Mouse (Mus musculus) olfactory bulb, adult 2 months (tissue): ENCODE data around the gene Olfr1051. TPM values are rescaled to one million over a fixed set of nuclear protein-coding genes. Genes with fewer than 3 reads are reported as not detected.
"Not testable (repeated sequence)": the region's sequence is repeated elsewhere in the genome, so short reads cannot be mapped to it uniquely, and the experiment has no call there.

Experiments
- H3K27ac ChIP-seq: fragments of 200-500 bp; 2 replicates; pipeline ENCODE4 v1.5.1; 2012; ENCODE audit warnings: low read depth, low read length; ENCODE audit not compliant: insufficient read depth
- H3K4me1 ChIP-seq: fragments of 200-500 bp; 2 replicates; pipeline ENCODE4 v1.6.1; 2012; ENCODE audit warnings: low read length; ENCODE audit not compliant: control insufficient read depth, insufficient read depth
- H3K4me3 ChIP-seq: fragments of 200-500 bp; 2 replicates; pipeline ENCODE4 v1.5.1; 2012; ENCODE audit warnings: mild to moderate bottlenecking, low read depth, low read length, moderate library complexity; ENCODE audit not compliant: insufficient read depth
- CTCF ChIP-seq: fragments of 200-500 bp; IDR thresholded peaks from 2 replicates; pipeline ENCODE4 v1.5.1; 2012; ENCODE audit warnings: low read depth, mild to moderate bottlenecking, low read length, moderate library complexity; ENCODE audit not compliant: insufficient read depth
- POLR2A ChIP-seq: fragments of 200-500 bp; IDR thresholded peaks from 2 replicates; pipeline ENCODE4 v1.6.1; 2012; ENCODE audit warnings: mild to moderate bottlenecking, low read depth, low read length, moderate library complexity; ENCODE audit not compliant: insufficient read depth
- WGBS: fragments of 180-500 bp; shearing (Covaris S2); methylation state at CpG from one replicate; pipeline ENCODE4 v1.1.7; 2018; 5-methylcytosine and 5-hydroxymethylcytosine counted together
- polyA plus RNA-seq: library from polyadenylated mRNA; stranded (reverse); fragments of >200 nt; gene quantifications from 2 replicates; pipeline ENCODE4 v1.2.4, GENCODE M21; 2012; ENCODE audit warnings: low replicate concordance; ENCODE audit not compliant: missing spikeins, insufficient read depth, insufficient read length

Olfr1051 gene
- polyA plus RNA-seq = not detected in 2 replicates

GRCm38 (mm10) chr2:86278988-86279387 lies at the start of gene Olfr1051:
Gene Olfr1051, minus strand, starts transcription at chr2:86279088.
- H3K4me1 ChIP-seq, H3K4me3 ChIP-seq, H3K27ac ChIP-seq: not testable (repeated sequence)

DNA sequence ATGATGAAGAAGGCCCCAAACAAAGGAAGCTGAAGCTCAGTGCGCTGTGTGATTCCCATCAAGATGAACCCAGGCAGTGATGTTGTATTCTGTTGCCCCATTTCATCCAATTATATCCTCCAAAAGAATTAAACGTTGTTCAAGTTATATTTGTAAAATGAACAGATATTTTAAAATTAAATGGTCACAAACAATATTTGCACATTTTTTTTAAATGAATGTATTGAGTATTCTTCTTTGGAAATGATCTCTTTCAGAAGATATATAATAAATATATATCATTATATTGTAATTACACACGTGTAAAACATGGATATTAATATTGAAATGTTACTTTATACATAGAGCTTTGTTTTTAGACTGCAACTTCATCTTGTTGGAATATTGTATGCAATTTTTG lies 36.3 kb upstream of the Olfr1051 start, which contains the start of gene Olfr1053:
Olfr1053 (minus strand) TSS at position 101 of the 400 bp plus-strand sequence.
- TF ChIP-seq POLR2A (no peak), CTCF (no peak)
- H3K27ac ChIP-seq = no peak within 1 kb of the TSS
- H3K4me3 ChIP-seq = no peak within 1 kb of the TSS
- no peaks in the 10 kb centered on the region for H3K4me1 ChIP-seq
- WGBS = 64% methylated on average over 3 of the region's 3 CpGs

- Histone ChIP-seq H3K4me1 (no peaks in the 10 kb centered on the region), H3K4me3 (no peak within 1 kb of the TSS), H3K27ac (no peak within 1 kb of the TSS)
- no peak for TF ChIP-seq CTCF
- TF ChIP-seq POLR2A = no peak
These were observed 13.3 kb upstream of the Olfr1051 start, which contains the start of gene Olfr1052 for GRCm38 (mm10) chr2:86292155-86292554. Gene Olfr1052, plus strand, starts transcription at chr2:86292455.

- not testable (repeated sequence) for H3K4me1 ChIP-seq, H3K27ac ChIP-seq, H3K4me3 ChIP-seq
These were observed 20.7 kb downstream of the Olfr1051 start, which contains the start of gene Olfr1049 for GRCm38 (mm10) chr2:86258228-86258627. Gene Olfr1049, minus strand, starts transcription at chr2:86258328.

GRCm38 (mm10) chr2:86240189-86240588 lies 38.7 kb downstream of the Olfr1051 start, which contains the start of gene Olfr1048:
Gene Olfr1048, minus strand, starts transcription at chr2:86240289.
- no peak for TF ChIP-seq POLR2A
- no peak for TF ChIP-seq CTCF

DNA sequence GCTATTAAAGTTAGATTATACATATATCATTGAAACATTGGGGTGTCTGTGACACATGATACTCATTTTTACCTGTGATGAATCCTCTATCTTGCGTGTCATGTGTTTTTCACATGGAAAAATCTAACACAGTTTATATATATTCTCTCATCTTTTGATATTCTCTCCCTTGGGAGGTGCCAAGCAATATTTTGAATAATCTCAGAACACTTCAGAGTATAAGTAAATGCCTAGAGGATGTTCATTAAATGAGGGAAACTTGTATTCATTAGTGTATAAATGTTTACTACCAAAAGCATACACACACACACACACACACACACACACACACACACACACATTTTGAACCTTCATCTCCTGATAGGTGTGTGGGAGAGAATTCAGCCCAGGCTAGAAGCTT lies 47.6 kb downstream of the Olfr1051 start, which contains the start of gene Olfr1047:
Olfr1047 (minus strand) TSS at position 101 of the 400 bp plus-strand sequence.
- H3K4me3 ChIP-seq = no peak within 1 kb of the TSS
- no peaks in the 10 kb centered on the region for H3K4me1 ChIP-seq
- H3K27ac ChIP-seq = no peak within 1 kb of the TSS
- WGBS = 98% methylated on average over 1 of the region's 1 CpGs
- TF ChIP-seq POLR2A (no peak), CTCF (no peak)

More at GRCm38 (mm10) chr2:86240189-86240588, 38.7 kb downstream of the Olfr1051 start, which contains the start of gene Olfr1048:
- Histone ChIP-seq H3K27ac (no peak within 1 kb of the TSS), H3K4me1 (no peaks in the 10 kb centered on the region), H3K4me3 (no peak within 1 kb of the TSS)

Other genes with a start within 250 kb of the Olfr1051 start
- gene Olfr1034, start 233.2 kb downstream of the Olfr1051 start, polyA plus RNA-seq = not detected in 2 replicates
- not detected in 2 replicates for gene Olfr1036, start 205.1 kb downstream of the Olfr1051 start, polyA plus RNA-seq
- not detected in 2 replicates for gene Olfr1037, start 191.7 kb downstream of the Olfr1051 start, polyA plus RNA-seq
- gene Olfr1039, start 143.2 kb downstream of the Olfr1051 start, polyA plus RNA-seq = not detected in 2 replicates
- not detected in 2 replicates for gene Olfr1040, start 132.4 kb downstream of the Olfr1051 start, polyA plus RNA-seq
- gene Olfr1042, start 117.2 kb downstream of the Olfr1051 start, polyA plus RNA-seq = not detected in 2 replicates
- not detected in 2 replicates for gene Olfr1043, start 111.6 kb downstream of the Olfr1051 start, polyA plus RNA-seq
- not detected in 2 replicates for gene Olfr1044, start 101.3 kb downstream of the Olfr1051 start, polyA plus RNA-seq
- gene Olfr52, start 93.4 kb downstream of the Olfr1051 start, polyA plus RNA-seq = not detected in 2 replicates
- gene Olfr1045, start 76.1 kb downstream of the Olfr1051 start, polyA plus RNA-seq = not detected in 2 replicates
- not detected in 2 replicates for gene Olfr1046, start 59.8 kb downstream of the Olfr1051 start, polyA plus RNA-seq
- not detected in 2 replicates for gene Olfr1047, start 47.7 kb downstream of the Olfr1051 start, polyA plus RNA-seq
- not detected in 2 replicates for gene Olfr1048, start 38.8 kb downstream of the Olfr1051 start, polyA plus RNA-seq
- gene Olfr1049, start 20.8 kb downstream of the Olfr1051 start, polyA plus RNA-seq = not detected in 2 replicates
- not detected in 2 replicates for gene Olfr1052, start 13.4 kb upstream of the Olfr1051 start, polyA plus RNA-seq
- gene Olfr1053, start 36.2 kb upstream of the Olfr1051 start, polyA plus RNA-seq = not detected in 2 replicates
- gene Olfr1054, start 56.3 kb upstream of the Olfr1051 start, polyA plus RNA-seq = not detected in 2 replicates
- not detected in 2 replicates for gene Olfr1055, start 71.2 kb upstream of the Olfr1051 start, polyA plus RNA-seq
- not detected in 2 replicates for gene Olfr1056, start 83.4 kb upstream of the Olfr1051 start, polyA plus RNA-seq
- not detected in 2 replicates for gene Olfr1057, start 99.3 kb upstream of the Olfr1051 start, polyA plus RNA-seq
- gene Olfr1058, start 109.5 kb upstream of the Olfr1051 start, polyA plus RNA-seq = not detected in 2 replicates
- gene Olfr1061, start 135.0 kb upstream of the Olfr1051 start, polyA plus RNA-seq = not detected in 2 replicates
- gene Olfr1062, start 147.7 kb upstream of the Olfr1051 start, polyA plus RNA-seq = not detected in 2 replicates
- gene Olfr1065, start 171.5 kb upstream of the Olfr1051 start, polyA plus RNA-seq = not detected in 2 replicates
- not detected in 2 replicates for gene Olfr1066, start 177.2 kb upstream of the Olfr1051 start, polyA plus RNA-seq
- gene Olfr228, start 208.3 kb upstream of the Olfr1051 start, polyA plus RNA-seq = not detected in 2 replicates
- gene Olfr1076, start 229.4 kb upstream of the Olfr1051 start, polyA plus RNA-seq = not detected in 2 replicates